Mouse (Mus musculus) thymus, postnatal 25 days (tissue): ENCODE data around the gene Cep152.
A peak's percentile ranks its signal among the peaks of the same experiment; 100 is the strongest.

ENCODE experiments used
- DNase-seq: peaks from one replicate; pipeline ENCODE4 v3.0.0; 2022

Cep152 gene

DNA sequence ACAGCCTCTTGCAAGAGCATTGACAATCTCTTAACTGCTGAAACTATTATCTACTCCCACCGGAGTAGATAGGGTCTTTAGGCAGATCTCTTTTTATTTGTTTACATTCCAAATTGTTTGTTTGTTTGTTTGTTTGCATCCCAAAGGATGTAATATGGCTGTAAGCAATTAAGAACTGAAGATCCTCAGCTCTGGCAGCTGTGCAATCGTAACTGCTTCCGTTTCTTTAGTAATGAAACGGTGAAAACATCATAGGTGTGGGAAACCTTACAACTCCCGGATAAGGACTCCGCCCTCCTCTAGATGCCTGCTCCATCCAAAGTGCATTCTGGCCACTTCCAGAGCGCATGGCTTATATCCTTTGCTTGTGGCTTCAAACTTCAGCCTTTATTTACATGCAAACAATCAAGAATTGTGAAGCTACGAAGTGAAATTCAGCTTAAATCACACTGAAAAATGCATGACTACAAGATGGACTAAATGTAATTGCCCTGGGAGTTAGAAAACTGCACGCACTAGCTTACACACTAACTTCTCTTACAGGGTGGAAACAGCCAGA, 707 bp downstream of the Cep152 start:
- DNase-seq = peak; percentile 9

DNA sequence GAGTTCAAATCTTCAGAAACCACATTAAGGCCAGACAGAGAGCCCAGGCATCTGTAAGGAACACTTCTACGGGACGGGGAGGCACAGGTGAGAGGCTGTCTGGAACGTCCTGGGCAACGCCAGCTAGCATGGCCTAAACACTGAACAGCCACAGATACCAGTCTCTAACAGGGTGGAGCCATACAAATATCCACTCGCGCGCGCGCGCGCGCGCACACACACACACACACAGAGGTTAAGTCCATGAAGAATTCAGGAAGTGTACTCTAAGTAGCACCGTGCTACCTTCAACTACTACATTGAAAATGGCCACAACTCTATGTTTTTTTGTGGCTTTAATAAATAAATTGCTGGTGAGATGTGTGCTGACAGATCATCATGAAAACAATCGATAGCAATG, 1.7 kb downstream of the Cep152 start:
- no peak for DNase-seq

DNA sequence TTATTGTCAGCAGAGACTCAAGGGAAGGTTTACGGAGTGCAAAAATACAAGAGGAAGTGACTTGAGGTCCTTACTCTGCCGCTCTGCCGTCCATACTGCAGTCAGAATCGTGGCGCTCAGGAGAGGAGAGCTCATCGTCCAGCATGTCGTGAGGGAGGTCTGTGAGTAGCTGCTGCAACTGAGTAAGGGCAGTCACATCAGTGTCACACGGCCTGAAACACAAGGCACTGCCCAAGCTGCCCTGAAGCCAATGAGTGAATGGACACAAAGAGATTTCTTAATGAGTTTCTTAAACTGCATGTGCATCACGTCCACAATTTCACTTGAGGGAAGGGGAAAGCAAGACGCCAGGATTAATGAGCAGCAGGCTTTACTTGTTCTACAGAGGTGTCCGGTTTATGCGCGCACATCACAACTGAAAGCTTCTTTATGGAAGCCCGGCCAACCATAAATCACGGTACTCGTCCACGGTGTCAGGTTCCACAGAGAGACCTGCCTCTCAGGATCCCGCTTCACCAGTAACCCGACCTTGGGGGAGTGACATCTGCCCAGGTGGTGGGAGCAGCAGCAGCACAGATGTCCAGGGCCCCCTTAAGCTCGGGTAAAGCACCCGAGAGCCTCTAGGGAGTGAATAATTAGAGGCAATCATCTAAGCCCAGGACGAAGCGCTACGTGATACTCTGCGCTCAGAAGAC, 4.6 kb downstream of the Cep152 start:
- DNase-seq = no peak

DNA sequence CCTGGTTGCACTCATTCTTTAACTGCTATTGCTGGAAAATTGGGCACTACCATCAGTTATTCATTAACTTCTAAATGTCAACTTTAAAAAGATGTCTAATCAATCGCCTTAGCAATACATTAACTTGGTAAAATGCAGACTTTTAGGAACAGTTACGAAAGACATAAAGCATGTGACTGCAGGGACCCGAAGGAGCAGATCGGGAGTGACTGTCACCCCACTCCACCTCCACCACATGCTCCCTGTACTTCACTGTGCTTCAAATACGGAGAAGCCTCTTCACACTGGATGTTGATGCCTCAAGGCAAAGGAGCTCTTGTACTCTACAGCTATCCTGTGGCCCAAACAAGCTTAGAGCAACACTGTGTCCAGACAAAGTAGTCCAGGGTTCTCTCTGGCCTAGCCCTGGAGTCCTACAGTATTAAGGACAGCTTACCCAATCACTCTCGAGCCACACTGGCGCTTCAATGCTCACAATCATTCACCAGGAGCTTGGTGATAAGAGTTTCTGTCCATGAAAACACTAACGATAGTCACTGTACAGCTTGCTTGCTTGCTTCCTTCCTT, 9.0 kb downstream of the Cep152 start:
- no peak for DNase-seq

DNA sequence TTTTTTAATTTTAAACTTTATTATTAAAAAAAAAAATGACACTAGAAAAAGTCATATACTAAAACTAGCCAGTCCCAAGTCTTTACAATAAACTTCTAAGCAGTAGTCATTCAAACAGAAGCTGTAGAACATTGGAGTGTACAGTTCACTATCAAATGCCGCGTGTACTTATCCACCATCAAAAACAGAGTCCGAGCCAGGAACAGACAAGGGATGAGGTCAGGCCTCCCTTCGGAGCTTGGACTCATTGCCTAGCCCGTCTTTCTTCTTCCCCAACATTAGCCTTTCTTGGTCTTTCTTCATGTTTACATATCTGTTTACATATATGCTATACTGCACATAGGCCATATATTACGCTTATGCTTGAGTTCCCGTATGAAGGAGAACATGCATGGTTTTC, 9.5 kb downstream of the Cep152 start:
- DNase-seq = no peak

DNA sequence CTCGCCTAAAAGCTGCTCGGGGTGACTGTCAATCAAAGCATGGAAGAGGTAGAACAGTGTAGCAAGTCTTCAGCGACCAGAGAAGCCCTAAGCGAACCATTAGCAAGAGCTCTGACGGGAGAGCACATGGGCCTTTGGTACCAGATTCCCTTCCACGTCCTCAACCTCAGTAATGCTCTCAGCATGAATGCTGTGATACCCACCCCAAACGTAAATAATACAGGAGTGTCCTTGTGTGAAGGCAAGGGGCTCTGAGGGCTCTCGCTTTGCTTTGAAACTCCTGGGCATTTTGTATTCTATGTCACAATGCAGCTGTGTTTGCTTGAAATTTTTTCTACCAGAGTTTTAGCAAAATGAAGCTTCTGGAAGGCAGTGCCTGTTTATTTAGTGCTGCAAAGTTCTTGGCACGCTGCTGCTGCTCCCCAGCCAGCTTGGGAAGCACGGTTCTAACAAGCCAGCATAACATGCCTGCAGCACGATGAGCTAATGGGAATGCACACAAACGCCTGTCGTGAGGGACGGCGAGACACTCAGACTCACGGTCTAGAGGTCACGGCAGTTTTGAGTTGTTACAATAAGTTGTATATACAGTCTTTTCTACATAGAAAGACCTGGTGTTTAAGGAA, 18.6 kb downstream of the Cep152 start:
- no peak for DNase-seq

DNA sequence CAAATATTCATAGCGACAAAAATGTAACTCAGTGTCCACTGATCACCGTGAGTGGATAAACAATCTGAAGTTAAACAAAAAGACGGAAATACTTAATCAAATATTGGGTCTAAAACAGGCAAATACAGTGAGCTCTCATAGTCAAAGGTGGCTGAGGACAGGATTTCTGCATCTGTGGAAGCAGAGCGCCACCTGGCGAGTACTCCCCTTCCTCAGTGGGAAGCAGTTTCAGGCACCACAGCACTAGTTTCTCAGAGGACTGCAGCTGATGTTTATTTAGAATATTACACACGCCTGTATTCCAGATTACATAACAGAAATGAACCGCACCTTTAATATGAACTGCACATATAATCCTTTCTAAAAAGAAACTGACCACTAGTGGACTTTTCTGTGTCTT, 20.3 kb downstream of the Cep152 start:
- peak; percentile 18 for DNase-seq

DNA sequence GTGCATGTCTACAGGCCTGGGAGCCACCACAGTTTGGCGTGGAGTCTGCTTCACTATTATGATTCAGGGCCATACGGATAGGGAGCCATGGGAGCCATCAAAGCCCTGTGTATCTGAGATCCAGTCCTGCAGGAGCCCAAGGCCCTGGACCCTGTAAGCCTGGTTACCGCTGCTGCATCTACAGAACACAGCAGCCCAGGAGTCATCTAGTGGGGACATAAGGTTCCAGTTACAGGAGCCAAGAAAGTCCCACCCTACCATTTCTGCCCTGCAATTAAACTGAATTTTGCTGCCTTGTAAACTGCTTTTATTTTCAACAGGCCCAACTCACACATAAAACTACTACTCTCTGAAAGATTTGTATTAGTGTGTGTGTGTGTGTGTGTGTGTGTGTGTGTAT, 21.9 kb downstream of the Cep152 start:
- DNase-seq = no peak

DNA sequence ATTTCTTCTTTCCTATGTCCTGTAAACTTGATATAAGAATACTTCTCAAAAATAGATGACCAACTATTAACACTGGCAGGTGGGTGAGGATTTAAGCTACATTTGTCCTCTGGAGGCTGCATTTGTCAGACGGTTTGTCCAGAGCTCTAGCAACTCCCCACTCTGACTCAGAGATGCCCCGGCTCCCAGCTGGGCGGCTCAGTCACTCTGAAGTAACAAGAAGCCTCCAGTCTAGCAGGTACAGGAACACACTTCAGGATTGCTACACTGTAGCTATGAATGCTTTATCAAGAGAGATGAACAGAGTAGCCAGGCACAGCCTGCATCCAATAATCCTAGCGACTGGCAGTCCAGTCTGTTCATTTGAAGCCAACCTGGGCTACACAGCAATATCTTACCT, 26.0 kb downstream of the Cep152 start:
- no peak for DNase-seq

DNA sequence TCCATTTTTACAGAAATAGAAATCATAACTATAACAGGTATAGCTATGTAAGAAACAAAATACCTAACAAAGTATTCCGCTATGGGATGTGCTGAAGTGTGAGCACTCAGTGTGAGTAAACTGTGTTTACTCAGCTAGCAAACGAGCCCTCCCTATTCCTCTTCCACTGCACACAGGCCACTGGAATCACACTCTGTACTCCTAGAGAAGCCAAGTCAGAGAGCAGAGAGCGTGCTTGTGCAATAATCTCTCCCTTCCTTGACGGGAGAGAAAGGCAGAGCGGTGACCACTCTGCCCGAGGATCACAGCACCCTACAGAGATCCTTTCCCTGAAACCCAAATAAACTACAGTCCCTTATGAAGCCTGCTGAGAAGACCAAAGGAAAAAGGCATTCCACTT, 26.7 kb downstream of the Cep152 start:
- DNase-seq = no peak

DNA sequence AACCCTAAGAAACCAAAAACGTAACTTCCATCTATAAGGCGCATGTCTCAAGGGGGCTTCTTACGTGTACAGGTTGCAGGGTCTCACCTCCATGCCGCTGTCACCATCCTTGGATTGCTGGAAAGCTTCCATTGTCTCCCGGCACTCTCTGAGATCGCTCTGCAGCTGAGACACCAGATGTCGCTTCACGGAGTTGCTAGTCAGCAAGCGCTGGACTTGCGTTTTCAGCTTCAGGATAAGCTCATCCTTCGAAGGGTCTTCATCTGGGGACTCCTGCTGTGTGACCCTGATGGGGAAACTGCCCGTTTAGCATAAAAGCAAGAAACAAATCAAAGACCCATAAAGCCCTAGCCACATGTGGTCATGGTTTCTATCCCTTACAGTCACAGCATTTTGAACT, 30.1 kb downstream of the Cep152 start:
- no peak for DNase-seq

DNA sequence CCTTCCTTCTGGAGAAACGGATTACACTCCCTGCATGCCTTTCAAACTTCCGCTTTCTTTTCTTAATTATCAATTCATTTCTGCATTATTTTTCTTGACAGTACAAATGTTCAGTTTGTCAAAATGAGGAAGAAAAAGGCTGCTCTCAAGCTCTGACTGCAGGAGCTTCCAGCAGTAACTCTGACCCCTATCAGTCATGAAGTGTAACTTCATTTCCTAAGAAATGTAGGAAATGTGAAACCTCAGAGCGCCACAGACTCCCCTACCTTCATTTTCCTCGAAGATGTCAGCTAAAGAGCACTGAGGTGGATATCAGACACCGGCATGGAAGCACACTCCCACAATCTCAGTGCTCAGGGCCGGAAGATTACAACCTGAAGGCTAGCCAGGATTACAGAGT, 30.8 kb downstream of the Cep152 start:
- DNase-seq = no peak

DNA sequence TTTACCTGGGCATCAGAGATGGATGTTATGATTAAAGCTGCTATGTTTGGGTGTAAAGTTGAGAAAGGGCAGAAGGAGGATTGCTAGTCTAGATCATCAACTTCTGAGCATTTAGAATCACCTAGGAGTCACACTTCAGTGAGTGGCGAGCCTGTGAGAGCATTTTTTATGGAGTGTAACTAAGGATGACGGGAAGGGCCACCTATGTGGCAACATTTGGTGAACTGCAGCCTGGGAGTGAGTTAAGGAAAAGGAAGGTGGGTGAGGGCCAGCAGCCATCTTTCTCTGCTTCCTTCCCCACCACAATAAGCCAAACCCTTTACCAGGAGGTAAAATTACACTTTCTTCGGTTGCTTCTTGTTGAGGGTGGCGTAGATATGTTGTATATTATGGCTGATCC, 33.0 kb downstream of the Cep152 start:
- DNase-seq = no peak

DNA sequence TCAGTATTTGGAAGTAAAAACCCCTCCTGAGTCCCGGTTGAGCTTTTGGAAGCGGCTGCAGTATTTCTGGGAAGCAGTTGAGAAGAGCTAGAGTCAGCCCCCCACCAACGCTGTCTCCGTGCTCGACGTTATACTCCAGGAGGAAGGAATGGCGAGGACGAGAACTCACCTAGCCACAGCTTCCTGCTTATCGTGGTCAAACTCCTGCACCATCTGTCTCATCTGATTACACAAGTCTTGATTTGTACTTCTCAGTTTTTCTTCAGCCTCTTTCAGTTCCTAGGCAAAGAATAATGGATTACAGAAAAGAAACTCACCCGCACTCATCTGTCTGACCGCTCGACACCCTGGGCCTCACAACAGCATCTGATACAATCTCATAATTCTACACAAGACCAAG, 35.6 kb downstream of the Cep152 start:
- no peak for DNase-seq

DNA sequence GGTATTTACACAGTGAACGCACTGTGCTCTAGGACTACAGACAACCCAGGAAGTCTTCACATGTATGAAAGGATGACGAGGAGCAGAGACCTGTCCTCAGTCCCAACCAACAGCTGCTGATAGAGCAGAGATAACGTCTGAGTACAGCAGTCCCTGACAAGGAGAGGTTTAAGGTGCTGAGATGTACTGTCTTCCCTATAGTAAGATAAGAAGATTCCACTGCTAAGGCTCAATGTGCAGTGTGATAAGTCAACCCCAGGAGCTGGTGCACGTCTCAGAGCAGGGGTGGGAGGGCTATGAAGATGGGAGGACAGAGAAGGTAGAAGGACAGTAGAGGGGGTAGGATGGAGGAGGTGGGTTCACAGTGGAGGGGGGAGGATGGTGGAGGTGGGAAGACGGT, 43.8 kb downstream of the Cep152 start:
- DNase-seq = no peak

DNA sequence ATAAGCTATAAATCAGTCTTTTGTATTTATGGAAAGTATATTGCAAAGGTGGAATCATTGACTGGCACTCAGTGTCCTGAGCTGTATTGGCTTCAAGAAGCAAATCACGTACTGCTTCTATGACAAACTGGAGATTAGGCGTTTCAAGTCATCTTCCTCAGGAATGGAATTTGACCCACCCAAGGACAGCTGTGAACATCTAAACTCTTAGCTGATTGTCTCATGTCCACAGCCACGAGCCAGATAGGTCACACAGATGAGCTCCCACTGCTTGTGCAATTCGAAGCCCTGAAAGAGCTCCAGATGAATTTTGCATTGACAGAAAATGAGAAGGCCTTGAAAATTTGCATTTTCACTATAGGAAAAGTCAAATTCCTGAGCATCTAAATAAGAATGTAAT, 47.2 kb downstream of the Cep152 start:
- DNase-seq = no peak

DNA sequence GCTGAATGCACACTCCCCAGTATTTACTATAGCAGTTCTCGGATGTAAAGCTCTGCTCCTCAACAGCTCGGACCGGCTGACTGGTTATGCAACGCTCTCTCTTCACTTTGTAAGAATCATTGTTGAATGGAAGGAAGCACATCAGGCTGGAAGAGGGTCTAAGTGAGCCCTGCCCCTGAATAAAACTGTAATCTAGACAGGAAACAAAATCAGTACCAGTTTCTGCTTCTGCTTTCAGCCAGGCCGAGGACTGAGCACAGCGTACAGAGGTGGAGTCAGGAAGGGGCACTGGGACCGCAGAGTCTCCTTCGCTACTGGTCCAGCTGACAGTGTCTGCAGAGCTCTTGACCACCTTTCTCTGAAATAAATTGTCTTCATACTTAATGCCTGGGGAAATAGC, 48.4 kb downstream of the Cep152 start:
- no peak for DNase-seq

DNA sequence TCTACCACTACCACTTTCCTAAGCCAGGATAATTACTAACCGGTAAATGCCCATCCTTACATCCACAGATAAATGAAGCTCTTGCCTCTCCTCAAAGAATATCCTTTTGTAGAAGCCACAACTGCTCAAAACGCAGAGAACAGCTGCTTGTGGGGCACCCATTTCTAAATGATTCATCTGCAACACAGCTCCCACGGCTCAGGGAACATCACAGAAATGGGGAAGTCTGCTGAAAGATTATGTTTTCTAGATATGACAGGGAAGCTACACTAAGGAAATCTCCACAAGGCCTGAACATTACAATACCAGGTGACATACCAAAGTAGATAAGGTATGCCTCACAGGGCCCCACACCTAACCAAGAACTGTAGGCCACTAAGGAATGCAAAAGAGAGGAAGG, 49.1 kb downstream of the Cep152 start:
- no peak for DNase-seq

DNA sequence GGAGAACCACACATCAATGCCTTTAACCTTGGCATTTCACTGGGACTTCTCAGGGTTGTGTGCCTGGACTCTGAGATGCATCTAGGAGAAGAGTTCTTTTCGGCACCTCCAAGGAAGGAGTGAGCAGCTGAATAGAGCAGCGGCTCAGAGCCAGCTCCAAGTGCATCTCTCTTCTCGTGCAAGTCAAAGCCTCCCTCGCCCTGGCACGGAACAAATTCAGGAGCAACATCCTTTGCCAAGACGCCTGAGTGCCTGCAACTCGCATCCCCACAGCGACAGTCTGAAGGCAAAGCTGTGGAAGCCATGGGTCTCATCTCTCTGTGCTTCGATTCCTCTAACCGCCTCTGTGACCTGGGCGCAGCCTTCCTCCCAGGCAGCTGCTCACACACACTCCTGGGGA, 61.0 kb downstream of the Cep152 start:
- no peak for DNase-seq

DNA sequence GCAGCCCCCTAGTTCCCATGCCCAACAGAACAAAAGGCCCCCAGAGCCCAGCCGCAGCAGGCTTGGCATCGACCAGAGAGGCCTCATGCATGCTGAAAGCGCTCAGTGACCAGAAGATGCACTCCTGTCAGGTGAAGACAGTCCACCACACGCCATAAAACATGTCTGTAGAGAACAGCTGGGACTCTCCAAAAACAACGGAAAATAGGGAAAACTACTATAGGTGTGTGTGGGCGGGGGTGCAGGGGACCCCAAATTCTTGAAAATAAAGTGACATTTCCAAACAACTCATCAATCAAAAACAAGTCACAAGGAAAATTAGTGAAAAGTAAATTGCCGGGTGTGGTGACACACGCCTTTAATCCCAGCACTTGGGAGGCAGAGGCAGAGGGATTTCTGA, 62.5 kb downstream of the Cep152 start:
- DNase-seq = no peak

DNA sequence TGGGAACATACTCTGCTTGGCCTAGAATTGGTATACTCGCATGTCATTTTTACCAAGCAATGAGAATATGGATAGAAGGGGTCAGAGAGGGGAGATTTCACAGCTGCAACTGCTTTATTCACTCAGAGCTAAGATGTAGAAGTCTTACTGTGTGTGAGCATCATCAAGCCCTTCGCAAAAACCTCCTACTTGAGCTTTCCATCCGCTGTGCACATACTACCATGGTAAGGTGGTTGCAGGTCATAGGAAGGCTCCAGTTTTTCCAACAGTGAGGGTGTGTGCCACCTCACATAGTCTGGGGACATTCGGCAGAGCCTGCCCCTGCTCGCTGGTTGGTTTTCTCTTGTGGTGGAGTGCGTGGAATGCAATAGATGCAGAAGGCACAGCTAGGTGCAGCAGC, 64.9 kb downstream of the Cep152 start:
- DNase-seq = no peak

DNA sequence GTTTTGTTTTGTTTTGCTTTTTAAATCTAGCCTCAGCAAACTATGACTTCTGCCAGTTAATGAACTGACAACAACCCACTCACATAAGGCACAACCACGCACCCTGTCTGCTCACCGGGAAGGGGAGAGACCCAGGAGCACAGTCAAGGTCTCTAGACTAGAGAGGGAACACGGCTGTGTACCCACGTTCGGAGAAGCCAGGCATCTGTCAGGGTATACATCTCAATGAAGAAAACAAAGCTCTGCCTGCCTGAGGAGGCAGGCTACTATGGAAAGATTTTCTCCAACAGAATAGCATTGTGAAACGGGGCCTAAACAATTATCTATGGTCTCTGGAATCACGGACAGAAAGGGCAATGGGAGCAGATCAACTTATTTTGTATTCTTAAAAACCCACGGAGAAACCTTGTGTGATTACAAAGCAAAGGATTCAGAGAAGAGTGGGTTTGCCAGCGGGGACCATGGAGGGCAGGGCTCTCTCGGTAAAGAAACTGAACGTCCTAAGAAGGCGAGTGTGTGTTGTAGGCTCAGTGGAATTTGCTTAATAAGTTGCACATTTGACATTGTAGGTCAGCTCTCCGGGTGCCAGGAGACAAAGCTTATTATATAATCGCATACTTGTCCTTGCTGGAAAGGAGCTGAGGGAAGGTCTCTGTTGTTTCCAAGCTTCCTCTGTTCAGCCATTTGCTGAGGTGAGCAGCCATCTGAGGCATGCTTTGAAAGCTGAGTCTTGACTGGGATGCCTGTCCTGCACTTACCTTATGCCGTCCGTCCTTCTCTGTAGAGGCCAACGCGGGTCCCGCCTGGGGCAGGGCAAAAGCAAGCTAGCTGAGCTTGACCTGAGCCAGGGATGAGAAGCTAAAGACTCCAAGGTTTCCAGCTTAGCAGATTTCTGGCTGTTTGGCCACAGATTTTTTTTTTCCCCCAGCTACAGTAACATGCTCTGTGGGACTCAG, 66.0 kb downstream of the Cep152 start:
- no peak for DNase-seq

DNA sequence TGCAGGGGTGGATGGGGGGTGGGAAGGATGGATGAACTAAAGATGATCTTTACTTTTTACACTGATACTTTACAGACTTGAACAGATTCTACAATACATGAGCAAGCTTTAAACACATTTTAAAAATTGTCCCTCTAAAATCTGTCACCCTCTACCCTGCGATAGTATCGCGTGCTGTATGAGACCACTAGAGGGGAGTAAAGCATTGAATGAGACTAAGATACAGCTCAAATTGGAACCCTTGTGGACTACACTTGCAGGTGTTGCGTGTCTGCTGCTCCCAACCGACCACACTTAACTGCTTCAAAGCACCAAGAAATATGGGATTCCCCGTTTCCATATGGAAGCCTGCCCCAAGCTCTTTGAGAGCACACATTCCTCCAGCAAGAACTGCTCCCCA, 69.1 kb downstream of the Cep152 start:
- no peak for DNase-seq
